Mouse (Mus musculus) retina, embryonic 14.5 days (tissue): ENCODE measurements around the gene Yipf1.
A peak's percentile ranks its signal among the peaks of the same experiment; 100 is the strongest.
"Not testable (repeated sequence)": the region's sequence is repeated elsewhere in the genome, so short reads cannot be mapped to it uniquely, and the experiment has no call there.

ENCODE experiments used
- DNase-seq: peaks from one replicate; pipeline ENCODE4 v3.0.0-alpha.2; 2015; ENCODE audit warnings: low spot score

Yipf1 gene

DNA sequence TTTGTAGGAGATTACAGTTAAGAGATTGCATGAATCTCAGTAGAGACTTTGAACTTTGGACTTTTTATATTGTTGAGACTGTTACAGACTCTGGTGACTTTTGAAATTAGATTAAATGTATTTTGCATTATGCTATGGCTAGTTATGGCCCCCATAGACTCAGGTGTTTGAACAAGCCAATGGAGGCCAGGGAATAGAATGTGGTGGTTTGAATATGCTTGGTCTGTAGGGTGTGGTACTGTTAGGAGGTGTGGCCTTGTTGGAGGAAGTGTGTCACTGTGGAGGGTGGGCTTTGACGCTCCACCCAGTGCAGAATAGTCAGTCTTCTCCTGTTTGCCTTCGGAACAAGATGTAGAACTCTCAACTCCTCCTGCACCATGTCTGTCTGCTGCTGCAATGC lies 8.9 kb downstream of the Yipf1 start:
- no peak for DNase-seq

DNA sequence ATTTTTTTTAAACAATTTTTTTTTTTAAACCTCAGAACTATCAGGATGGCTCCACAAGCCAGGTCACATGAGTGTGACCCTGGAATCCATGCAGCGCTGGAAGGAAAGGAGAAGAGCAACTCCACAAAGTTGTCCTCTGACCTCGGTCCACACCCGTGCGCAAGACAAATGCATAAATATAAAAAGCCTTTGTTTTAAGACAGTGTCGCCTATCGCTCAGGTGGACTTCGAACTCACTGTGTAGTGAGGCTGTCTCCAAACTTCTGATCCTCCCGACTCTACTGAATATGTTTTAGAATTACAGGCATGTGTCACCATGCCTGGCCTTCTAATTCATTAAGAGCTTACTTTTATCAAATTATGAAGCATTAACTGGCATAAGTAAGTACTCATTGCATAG lies 14.4 kb downstream of the Yipf1 start:
- DNase-seq, result no peak

DNA sequence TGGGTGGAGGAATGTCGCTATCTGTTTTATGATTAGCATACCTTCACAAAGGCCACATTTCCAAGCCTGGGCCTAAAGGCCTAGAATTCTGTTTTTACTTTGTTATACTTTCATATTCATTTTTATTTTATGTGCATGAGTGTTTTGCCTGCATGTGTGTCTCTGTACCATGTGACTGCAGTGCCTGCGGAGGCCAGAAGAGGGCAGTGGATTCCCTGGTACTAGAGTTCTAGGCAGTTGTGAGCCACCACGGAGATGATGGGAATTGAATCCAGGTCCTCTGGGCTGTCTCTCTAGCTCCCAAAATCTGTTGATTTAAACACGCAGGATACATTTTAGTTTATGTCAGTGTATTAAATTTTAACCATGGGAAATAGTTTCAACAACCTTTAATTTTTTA lies 19.4 kb downstream of the Yipf1 start:
- DNase-seq, result no peak

DNA sequence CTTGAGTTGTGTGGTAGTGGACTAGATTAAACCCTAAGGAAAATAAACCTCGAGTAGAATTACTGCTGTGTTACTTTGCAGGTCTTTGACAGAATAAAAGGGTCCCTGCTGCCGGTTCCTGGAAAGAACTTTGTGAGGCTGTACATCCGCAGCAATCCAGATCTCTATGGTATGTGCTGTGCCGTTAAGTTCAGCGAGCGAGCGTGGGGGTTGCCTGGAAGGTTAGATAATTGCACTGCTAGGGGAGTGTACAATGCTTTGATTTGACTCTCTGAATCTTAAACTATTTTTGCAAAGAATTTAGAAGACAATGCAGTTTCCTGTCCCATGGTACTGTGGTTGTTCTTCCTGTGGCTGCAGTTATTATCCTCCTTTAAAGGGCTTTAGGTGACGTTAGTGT lies 22.2 kb downstream of the Yipf1 start:
- no peak for DNase-seq

DNA sequence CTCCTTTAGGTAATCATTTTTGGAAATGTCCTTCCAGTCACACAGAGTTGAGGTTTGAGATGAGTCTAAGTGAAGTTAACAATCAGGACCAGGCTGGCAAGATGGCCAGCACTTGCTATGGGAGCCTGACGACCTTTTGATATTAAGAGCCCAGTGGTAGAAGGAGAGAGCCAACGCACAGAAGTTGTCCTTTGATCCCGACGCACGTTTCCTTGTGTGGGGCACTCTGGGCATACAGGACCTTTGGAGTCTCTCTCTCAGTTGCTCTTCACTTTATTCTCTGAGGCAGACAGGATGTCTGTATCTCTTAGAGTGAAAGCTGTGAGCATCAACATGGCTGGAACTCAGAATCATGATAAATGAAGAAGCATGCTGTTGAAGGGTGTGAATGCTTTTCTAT lies 23.3 kb downstream of the Yipf1 start:
- DNase-seq, result no peak

DNA sequence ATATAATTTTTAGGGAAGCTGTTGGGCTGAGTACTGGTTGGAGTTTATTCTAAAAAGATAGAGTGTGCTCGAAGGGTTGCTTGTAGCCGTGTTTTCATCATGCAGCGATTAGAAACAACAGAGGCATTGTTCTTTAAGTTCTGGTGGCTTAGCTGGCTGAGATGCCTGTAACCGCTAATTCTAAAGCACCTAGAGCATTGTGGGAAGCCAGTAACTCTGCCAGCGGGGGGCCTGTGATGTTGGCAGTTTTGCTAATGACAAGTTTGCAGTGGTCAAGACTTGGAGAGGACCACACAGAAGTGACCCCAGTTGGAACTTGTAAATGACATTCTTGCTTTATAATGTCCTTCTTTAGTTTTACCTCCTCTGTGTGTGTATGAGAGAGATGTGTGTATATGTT lies 27.2 kb downstream of the Yipf1 start:
- peak; percentile 83 for DNase-seq

DNA sequence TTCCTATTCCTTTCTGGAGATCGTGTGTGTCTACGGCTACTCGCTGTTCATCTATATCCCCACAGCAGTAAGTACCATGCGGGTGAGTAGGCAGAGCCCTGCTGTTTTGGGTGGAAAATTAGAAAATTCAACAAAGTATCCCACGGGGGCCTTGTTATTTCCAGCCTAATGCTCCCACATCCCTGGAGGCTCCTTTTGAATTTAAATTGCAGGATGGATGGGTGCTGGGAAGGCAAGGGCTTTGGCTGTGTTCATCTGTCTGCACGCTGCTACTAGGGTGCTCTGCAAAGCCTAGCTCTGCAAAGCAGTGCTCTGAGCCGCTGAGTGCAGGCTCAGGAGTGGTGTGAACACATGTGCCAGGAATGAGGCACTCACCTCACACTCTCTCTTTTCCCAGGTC lies 30.4 kb downstream of the Yipf1 start:
- no peak for DNase-seq

DNA sequence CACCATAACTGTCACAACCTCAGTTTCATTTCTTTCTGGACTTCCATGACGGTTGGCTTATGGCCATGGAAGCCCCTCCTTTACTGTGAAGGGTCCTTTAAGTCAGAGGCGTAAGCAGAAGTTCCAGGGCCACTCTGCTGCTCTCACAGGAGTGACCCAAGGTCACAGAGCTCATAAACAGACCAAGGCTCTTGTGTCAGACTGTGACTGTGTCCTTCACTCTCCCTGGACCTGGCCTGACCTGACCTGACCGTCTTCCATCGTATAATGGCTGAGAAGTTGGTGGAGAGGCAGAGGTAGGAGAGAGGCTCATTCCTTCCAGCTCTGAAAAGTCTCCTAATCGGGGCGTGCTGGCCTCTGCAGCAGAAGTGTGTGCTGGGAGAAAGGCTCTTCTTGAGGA lies 33.1 kb downstream of the Yipf1 start:
- no peak for DNase-seq

DNA sequence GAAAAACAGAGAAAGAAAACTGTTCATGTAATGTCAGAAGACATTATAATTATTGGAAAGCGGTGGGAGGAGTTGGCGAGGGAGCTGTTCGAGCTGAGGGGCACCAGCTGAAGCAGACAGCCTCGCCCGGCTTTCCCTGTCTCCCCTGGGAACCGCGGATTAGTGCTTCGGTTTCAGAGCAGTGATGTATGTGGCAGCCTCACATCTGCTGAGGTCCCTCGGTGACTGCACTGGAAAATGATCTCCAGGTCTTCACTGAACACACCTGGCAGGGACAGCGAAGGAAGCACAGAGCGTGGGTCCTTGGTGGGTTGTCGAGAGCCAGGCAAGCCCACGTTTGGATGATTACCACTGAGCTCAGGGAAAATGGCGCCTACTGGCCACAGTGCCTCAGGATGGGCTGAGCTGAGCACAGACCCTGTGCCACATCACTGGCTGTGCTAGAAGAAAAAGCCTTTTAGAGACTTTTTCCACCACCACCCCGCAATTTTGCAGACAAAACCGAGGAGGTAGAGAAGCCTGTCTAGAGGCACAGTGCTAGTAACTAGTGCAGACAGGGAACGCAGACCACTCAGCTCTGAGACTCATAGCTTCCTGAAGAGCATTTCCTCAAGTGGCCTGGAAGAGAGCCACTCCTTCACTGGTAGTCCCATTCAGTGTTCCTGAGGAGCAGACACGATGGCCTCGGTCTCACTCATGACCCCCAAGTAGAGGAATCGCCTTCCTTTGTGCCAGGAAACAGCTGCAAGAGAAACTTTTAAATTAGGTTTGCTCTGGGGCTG lies 34.6 kb downstream of the Yipf1 start:
- DNase-seq, result peak; percentile 42

DNA sequence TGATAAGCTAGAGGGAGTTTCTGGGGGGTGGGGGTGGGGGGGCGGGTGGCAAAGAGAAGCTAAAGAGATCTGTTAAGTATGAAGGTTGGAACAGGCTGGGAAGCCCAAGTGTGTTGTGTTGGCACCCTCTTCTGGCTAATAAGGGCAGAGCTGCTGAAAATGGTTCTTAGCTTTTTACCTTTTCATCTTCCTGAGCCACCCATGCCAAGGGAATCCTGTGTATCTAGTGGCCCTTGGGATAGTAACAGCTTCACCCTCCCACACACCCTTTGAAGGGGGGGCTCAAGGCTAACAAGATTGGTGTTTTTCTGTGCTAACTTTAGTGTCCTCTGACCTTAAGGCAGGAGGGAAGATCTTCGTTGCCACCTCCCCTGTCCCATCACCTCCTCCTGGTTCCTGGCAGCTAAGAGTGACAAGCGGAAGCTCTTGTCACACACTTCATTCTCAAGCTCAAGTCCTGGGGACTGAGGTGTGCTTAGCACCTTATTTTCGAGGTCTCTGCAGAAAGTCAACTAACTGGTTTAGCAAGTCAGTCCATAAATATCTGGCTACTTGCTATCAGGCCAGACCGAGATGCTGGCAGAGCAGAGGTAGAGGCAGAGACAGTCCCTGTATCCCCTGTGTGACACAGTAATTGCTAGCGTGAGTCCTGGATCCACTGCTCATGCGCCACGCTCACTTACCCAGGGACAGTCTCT lies 35.3 kb downstream of the Yipf1 start:
- DNase-seq, result peak; percentile 83

DNA sequence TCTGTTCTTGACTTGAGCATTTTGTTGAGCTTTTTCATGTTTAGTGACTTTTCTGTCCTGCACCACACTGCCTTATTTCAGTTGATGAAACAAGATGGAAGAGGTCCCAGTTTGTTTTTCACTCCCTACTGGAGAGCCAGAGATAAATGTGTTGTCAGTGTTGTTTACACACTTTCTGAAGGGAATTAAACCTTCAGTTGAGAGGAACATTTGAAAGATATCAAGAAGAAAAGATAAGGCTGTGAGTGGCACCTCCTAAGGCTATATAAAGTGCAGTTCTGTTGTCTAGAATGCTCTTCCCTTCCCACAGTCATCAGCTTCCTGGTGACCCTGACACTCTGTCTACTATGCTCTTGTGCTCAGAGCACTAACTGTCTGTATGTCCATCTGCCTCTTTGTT lies 37.2 kb downstream of the Yipf1 start:
- DNase-seq, result no peak

DNA sequence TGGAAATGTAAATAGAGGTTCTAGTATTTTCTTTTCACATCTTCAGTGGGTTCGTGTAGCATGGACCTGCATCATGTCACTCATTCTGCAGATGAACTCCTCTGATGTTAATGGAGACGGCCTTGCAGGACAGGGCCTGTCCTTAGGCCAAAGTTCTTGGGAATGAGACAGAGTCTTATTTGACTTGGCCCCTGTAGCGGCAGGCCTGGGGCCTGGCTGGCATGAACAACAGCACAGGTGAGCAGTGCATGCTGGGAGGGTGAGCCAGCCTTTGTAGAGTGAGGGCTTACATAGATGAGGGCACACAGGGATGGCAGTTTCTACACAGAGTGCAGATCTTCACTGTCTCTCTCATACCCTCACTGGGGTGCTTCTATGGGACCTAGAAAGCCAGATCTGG lies 39.4 kb downstream of the Yipf1 start:
- DNase-seq, result no peak

DNA sequence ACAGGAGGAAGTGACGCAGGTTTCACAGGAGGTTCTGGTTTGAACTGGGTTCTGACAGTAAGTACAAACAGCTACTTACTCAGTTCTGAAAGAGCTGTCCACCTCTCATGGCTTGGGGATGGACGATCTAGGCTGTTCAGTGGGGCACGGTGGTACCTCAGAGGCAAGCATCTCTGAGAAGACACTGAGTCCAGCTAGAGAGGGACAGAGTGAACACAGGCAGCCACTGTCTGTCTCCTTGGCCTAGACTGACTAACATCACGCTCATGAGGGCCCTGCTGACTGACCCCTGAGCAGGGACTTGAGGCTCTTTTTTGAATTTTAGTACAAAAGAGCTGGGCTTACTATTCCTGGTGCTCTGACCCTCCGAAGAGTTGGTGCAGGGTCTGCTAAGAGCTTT lies 40.0 kb downstream of the Yipf1 start:
- DNase-seq, result no peak

DNA sequence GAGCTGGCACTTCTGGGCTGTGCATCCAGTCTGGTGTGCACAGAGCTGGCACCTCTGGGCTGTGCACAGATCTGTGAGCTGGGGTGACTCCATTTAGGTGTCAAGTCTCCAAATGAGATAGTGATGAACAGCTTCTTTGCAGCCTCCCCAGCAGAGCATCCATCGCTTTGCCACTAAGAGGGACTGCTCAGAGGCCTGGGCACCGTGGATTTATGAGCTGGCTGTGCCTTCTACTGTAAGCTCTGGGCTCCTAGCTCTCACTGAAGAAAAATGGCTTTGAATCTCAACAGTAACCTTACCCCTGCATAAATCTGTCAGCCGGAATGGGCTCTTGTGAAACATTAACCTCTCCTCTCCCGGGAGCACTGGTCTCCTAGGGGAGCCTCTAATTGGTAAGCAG lies 40.4 kb downstream of the Yipf1 start:
- DNase-seq, result no peak

DNA sequence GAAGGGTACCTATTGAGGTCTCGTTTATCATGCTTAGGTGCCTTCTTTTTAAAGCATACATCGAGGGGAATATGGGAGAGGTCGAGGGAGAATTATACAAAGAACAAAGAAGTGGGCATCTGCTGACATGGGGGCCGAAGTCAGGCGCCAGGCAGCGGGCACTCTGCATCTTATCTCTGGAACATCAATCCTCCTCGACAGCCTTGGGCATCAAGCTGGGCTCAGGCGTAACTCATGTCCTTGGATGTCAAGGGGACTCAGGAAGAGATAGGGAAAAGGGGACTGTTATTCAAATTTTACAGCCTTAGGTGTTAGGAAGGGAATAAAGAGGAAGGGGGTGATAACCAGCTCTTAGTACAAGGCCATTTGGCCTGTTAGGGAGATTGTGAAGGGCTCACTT lies 43.0 kb downstream of the Yipf1 start:
- not testable (repeated sequence) for DNase-seq

DNA sequence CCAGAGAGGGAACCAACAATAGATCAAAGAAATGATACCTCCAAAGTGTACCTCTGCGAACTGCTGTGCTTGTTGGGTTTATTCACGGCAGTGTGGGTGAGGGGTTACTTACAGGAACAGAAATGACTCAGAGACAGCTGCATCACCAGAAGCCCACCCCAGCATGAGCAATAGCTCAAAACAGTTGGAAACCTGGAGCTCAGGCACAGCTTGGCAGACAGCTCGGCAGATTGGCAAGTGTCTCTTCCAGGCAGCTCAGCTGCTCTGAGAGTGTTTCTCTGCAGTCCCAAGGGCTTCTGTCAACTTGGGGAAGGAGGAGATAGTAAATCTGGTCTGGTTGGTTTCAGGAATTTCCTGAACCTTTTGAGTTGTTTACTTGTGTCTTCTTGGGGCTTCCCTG lies 44.3 kb downstream of the Yipf1 start:
- no peak for DNase-seq

DNA sequence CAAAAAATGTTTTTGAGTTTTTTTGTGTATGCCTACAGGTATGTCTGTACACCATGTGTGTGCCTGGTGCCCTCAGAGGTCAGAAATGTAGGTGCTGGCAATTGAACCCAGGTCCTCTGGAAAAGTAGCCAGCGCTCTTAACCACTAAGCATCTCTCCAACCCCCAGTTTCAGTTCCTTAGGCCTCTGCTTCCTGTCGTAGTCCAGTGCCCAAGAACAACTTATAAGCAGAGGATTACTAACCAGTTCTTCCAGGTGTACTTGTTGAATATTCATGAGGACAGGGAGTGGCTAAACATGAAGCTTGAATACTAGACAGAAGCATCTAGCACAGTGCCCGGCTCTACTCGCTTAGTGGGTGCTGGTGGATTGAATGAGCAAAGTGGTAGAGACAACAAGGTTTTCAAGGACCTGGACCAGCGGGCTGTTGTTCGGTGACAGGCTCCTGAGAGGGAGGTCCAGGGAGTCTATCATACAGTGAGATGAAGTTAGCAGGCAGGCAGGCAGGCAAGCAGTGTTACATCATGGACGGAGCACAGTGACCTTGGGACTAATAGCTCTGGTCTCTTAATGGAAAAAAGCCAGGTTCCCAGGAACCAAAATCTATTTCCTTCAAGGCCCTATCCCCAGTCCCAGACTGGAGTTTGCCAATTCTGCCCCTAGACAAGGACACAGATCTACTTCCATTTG lies 46.4 kb downstream of the Yipf1 start:
- DNase-seq, result no peak

DNA sequence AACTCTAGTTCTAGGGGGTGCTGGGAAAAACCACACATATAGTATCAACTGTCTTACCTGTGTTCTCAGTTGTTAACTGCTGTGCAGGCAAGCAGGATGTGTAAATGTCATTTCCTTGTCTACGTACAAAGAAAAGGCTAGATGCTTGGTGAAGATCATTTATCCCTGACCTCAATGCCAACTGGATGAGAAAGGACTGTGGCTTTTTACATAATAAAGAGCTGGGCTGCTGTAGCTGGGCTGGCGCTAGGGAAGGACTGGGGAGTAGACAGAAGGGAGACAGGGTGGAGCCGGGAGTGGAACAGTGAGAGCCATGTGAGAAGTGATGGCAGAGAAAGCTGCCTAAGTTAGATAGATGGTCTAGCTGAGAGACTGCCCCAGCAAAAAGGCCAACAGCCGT lies 48.6 kb downstream of the Yipf1 start:
- DNase-seq, result no peak

DNA sequence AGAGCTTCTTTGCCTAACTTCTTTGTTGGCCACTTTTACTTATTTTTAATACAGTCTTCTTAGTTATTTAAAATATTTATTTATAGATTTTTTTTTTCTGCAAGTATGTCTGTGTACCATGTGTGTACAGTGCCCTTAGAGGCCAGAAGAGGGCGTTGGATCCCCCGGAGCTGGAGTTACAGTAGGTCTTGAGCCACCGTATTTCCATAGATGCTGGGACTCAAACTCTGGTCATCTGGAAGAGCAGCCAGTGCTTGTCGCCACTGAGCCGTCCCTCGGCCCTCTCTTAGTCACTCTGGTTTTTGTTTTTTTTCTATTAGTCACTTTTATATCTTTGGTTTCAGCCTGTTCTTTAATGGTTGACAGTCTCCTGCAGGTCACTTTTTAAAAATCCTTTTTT lies 49.4 kb downstream of the Yipf1 start:
- no peak for DNase-seq

DNA sequence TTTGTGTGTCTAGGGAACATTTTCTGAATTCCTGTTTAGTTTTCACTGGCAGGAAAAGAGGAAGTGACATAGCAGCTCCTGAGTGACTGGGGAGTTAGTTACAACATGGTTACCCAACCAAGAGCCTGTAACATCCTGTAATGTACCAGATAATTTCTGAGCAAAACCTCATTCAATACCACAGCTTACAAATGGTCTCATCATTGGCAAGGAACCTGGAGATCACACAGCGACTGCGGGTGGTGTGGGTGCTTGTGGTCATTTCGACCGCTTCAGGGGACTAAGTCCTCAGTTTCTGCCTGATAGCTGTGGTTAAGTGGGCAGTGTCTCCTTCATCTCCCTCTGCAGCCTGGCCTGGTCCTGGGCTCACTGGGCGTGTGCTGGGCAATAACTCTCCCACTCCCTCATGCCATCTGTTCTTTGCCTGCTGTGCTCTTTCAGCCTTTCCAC lies 50.1 kb downstream of the Yipf1 start:
- DNase-seq, result no peak

DNA sequence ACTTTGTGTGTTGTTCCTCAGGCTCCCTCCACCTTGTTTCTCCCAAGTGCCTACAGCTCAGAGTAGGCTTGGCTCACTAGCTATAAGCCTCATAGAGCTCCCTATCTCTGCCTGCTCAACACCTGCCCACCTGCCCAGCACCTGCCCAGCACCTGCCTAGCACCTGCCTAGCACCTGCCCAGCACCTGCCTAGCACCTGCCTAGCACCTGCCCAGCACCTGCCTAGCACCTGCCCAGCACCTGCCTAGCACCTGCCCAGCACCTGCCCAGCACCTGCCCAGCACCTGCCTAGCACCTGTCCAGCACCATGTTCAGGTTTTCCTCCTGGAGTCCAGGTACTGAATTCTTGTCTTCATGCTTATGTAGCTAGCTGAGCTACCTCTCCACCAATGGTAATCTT lies 52.2 kb downstream of the Yipf1 start:
- DNase-seq, result not testable (repeated sequence)

DNA sequence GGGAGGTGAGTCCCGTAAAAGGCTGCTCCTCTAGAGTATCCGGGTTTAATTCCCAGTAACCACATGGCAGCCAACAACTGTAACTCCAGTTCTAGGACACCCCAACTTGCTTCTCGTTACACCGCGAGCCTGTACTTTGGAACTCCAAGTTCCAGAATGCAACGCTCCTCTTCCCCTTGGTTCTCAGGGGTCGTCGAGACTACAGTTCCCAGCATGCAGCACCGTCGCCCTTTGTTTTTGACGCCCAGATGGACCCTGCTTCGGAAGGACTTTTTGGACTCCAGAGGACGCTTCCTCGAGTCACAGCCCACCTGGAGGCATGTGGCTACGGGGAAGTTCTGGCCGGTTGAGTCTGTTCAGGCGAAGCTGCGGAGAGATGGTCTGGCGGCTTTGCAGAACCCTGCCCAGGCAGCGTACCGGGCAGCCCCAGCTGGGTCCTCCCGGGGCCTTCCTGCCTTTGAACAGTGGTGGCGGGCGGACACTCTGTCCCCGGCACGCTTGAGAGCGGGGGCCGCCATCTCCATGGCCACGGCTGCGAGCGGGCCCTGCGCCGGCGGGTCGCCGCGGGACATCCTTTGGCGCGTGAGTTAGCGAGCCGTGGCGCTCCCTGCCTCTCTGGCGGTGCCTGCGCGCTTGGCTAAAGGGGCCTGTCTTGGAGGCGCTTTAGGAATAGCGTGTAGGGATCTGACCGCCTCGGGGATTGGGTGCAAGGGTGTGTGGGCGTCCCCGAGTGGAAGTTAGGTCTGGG lies 53.6 kb downstream of the Yipf1 start, which contains the start of gene Ndc1:
Gene Ndc1 (plus strand): TSS at position 218 of the 748 bp plus-strand sequence.
- DNase-seq, result peak; percentile 88
